Mouse (Mus musculus): ENCODE measurements around the gene Fam19a4. TPM values are rescaled to one million over a fixed set of nuclear protein-coding genes. Genes with fewer than 3 reads are reported as not detected.

The Fam19a4 gene
- polyA plus RNA-seq (2017; shearing (Covaris generic)), result not detected

DNA sequence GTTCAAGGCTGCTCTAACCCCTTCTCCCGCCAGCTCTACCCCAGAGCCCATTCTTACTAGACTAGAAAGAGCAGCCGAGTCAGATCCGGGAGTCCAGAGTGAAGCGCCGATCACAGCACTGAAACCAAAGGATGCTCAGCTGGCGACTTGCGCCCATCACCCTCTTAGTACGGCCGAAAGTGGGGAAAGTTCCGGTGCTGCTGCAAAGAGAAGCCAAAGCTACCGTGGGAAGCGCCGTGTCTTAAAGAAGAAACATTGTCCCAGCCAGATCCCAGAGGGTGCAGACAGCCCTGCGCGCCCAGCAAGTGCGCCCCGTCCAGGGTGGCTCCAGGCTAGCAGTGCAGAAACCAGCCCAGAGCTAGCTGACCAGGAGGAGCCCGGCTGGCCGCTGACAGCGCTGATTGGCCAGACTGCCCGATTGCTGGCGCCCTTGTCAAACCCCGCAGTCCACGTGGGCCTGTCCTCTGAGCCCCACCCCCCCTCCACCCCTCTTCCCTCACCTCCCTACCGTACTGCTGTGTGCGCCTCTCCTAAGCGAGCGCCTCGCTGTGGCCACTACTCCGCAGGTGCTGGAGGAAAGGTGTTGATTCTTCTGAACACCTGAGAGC, at the start of gene Fam19a4:
Gene Fam19a4, minus strand, starts transcription at position 340 of the 608 bp plus-strand sequence.

Other genes with a start within 250 kb of the Fam19a4 start
- gene Eogt, start 88.8 kb upstream of the Fam19a4 start, polyA plus RNA-seq (2017; shearing (Covaris generic)), result 12.9 TPM
- gene Tmf1, start 118.7 kb upstream of the Fam19a4 start, polyA plus RNA-seq (2017; shearing (Covaris generic)), result 35.7 TPM
- 46.3 TPM for gene Uba3, start 145.2 kb upstream of the Fam19a4 start, polyA plus RNA-seq (2017; shearing (Covaris generic))
- gene Arl6ip5, start 150.3 kb upstream of the Fam19a4 start, polyA plus RNA-seq (2017; shearing (Covaris generic)), result 217 TPM
- gene Lmod3, start 192.3 kb upstream of the Fam19a4 start, polyA plus RNA-seq (2017; shearing (Covaris generic)), result not detected

All from CD4-positive, CD25-positive, alpha-beta regulatory T cell (primary cell).